Comparison of ENCODE assay signal across 8 mouse cellular contexts in genomic region chr13:112463337-112463802, GRCm38 (mm10). TPM values are rescaled to one million over a fixed set of nuclear protein-coding genes. Genes with fewer than 3 reads are reported as not detected.
DNase-seq lines count a peak whose midpoint lies in the region; ATAC-seq lines count a peak whose summit lies in the region.

No protein-coding gene starts in this region.

- no peaks in the 10 kb centered on the region for H3K36me3 ChIP-seq in lung, embryonic 15.5 days
- H3K36me3 ChIP-seq in embryonic facial prominence, embryonic 14.5 days (ENCODE audit: control insufficient read depth, insufficient read depth, low read length) = no peaks in the 10 kb centered on the region
- H3K36me3 ChIP-seq in limb, embryonic 11.5 days (ENCODE audit: control insufficient read depth, insufficient read depth, low read length) = no peaks in the 10 kb centered on the region
- H3K36me3 ChIP-seq in neural tube, embryonic 15.5 days = no peaks in the 10 kb centered on the region

- H3K4me1 ChIP-seq in lung, embryonic 15.5 days = peaks cover 27% of the 10 kb centered on the region
- peaks cover 15% of the 10 kb centered on the region for H3K4me1 ChIP-seq in embryonic facial prominence, embryonic 14.5 days (ENCODE audit: control insufficient read depth, insufficient read depth, low read length)
- no peaks in the 10 kb centered on the region for H3K4me1 ChIP-seq in limb, embryonic 11.5 days (ENCODE audit: control insufficient read depth, insufficient read depth, low read length)
- peaks cover 21% of the 10 kb centered on the region for H3K4me1 ChIP-seq in neural tube, embryonic 15.5 days

- H3K4me2 ChIP-seq in lung, embryonic 15.5 days = peak overlapping the region; percentile 64
- peak overlapping the region; percentile 76 for H3K4me2 ChIP-seq in embryonic facial prominence, embryonic 14.5 days (ENCODE audit: low read depth, low read length)
- peak overlapping the region; percentile 83 for H3K4me2 ChIP-seq in limb, embryonic 11.5 days (ENCODE audit: low read depth, severe bottlenecking)
- H3K4me2 ChIP-seq in neural tube, embryonic 15.5 days = peak overlapping the region; percentile 91

- 1% methylated on average over 17 of the region's 17 CpGs for WGBS in lung, embryonic 15.5 days
- 3% methylated on average over 17 of the region's 17 CpGs for WGBS in embryonic facial prominence, embryonic 14.5 days
- WGBS in limb, embryonic 11.5 days = 3% methylated on average over 17 of the region's 17 CpGs
- WGBS in neural tube, embryonic 15.5 days = 1% methylated on average over 17 of the region's 17 CpGs

- H3K27me3 ChIP-seq in lung, embryonic 15.5 days = no peaks in the 10 kb centered on the region
- H3K27me3 ChIP-seq in embryonic facial prominence, embryonic 14.5 days (replicated peaks; ENCODE audit: control insufficient read depth, insufficient read depth, low read length) = no peaks in the 10 kb centered on the region
- H3K27me3 ChIP-seq in limb, embryonic 11.5 days (ENCODE audit: control insufficient read depth, insufficient read depth, low read length) = no peaks in the 10 kb centered on the region
- H3K27me3 ChIP-seq in neural tube, embryonic 15.5 days (replicated peaks) = no peaks in the 10 kb centered on the region

- H3K4me3 ChIP-seq in lung, embryonic 15.5 days = peak overlapping the region; percentile 73
- peak overlapping the region; percentile 92 for H3K4me3 ChIP-seq in embryonic facial prominence, embryonic 14.5 days (ENCODE audit: low read depth, low read length)
- peak overlapping the region; percentile 88 for H3K4me3 ChIP-seq in limb, embryonic 11.5 days (ENCODE audit: low read depth, low read length)
- H3K4me3 ChIP-seq in neural tube, embryonic 15.5 days (replicated peaks) = peak overlapping the region; percentile 93

- H3K9me3 ChIP-seq in lung, embryonic 15.5 days = no peaks in the 10 kb centered on the region
- no peaks in the 10 kb centered on the region for H3K9me3 ChIP-seq in embryonic facial prominence, embryonic 14.5 days (ENCODE audit: control insufficient read depth, low read length)
- H3K9me3 ChIP-seq in limb, embryonic 11.5 days (ENCODE audit: control insufficient read depth, low read length) = no peaks in the 10 kb centered on the region
- H3K9me3 ChIP-seq in neural tube, embryonic 15.5 days (replicated peaks) = no peaks in the 10 kb centered on the region

- no peak for DNase-seq in lung, postnatal 25 days (ENCODE audit: low spot score)
- no peak for DNase-seq in embryonic facial prominence, embryonic 14.5 days (ENCODE audit: low spot score)
- DNase-seq in limb, embryonic 11.5 days (ENCODE audit: low spot score) = no peak
- no peak for DNase-seq in layer of hippocampus, postnatal 25 days (ENCODE audit: extremely low spot score in 1 of 2, low spot score in 1 of 2)
- no peak for DNase-seq in spleen, postnatal 4 days (ENCODE audit: low spot score in 2 of 2)
- no peak for DNase-seq in frontal cortex, postnatal 10 days (ENCODE audit: low spot score in 2 of 2)

- H3K27ac ChIP-seq in lung, embryonic 15.5 days = peak overlapping the region; percentile 73
- H3K27ac ChIP-seq in embryonic facial prominence, embryonic 14.5 days (replicated peaks; ENCODE audit: low read depth, low read length) = peak overlapping the region; percentile 87
- peak overlapping the region; percentile 47; the same call in 1 of the 2 replicates for H3K27ac ChIP-seq in limb, embryonic 11.5 days (replicated peaks; ENCODE audit: low read depth, low read length)
- peak overlapping the region; percentile 84 for H3K27ac ChIP-seq in neural tube, embryonic 15.5 days (replicated peaks)

- ATAC-seq in lung, embryonic 15.5 days (ENCODE audit: borderline replicate concordance, extremely low read depth, low FRiP score, low TSS enrichment) = peak; percentile 80
- ATAC-seq in embryonic facial prominence, embryonic 14.5 days (ENCODE audit: low read depth) = peak; percentile 56; the same call in 1 of the 2 replicates
- ATAC-seq in limb, embryonic 11.5 days (ENCODE audit: insufficient number of reproducible peaks, low FRiP score, low TSS enrichment, low read depth) = peak; percentile 71
- ATAC-seq in neural tube, embryonic 15.5 days (ENCODE audit: low FRiP score) = peak; percentile 69

- H3K9ac ChIP-seq in lung, embryonic 15.5 days = peak overlapping the region; percentile 63
- peak overlapping the region; percentile 95 for H3K9ac ChIP-seq in embryonic facial prominence, embryonic 14.5 days (ENCODE audit: low read depth, low read length)
- H3K9ac ChIP-seq in limb, embryonic 11.5 days (ENCODE audit: low read length) = peak overlapping the region; percentile 78
- peak overlapping the region; percentile 87 for H3K9ac ChIP-seq in neural tube, embryonic 15.5 days (replicated peaks)

RNA-seq across cellular contexts. Expression of gene Il6st, which starts 0.5 kb away (rescaled TPM):
- 36.4 and 36.7 TPM in 2 replicates for polyA plus RNA-seq in lung, embryonic 15.5 days (2015; fragmentation: Nextera tagmentation; extraction: Ambion mirVana)
- polyA plus RNA-seq in embryonic facial prominence, embryonic 14.5 days (2014; fragmentation: Nextera tagmentation; extraction: Ambion mirVana) = 43.2 and 47.4 TPM in 2 replicates
- 20.2 and 22.4 TPM in 2 replicates for polyA plus RNA-seq in limb, embryonic 11.5 days (2014; fragmentation: Nextera tagmentation; extraction: Ambion mirVana)
- 25.2 and 25.6 TPM in 2 replicates for polyA plus RNA-seq in neural tube, embryonic 15.5 days (2015; fragmentation: Nextera tagmentation; extraction: Ambion mirVana)
- 10 to 100 TPM; 74.7 to 86.3 TPM for total RNA-seq in layer of hippocampus, postnatal 25 days (2021)
